Mouse (Mus musculus): ENCODE results near the gene 1600002K03Rik.
"Not testable (repeated sequence)": the region's sequence is repeated elsewhere in the genome, so short reads cannot be mapped to it uniquely, and the experiment has no call there.

The 1600002K03Rik gene

DNA sequence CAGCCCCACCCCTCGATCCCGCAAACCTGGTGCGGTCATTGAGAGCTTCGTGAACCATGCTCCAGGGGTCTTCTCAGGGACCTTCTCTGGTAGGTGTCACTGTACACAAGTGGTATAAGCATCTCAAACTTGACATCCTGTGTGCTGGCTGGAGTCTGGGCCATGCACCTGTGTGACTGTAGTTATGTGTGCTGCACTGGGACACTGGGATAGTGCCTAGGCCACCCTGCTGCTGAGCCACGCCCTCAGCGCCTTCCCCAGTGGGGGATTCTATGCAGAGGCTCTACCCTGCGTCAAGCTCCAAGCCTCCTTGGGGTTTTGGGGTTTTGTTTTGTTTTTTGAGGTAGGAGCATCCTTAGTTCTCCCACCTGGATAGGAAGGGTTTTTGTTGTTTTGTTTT is 18.4 kb upstream of the 1600002K03Rik start:
- DNase-seq: peak in 1 of 2 experiments; percentile 10

DNA sequence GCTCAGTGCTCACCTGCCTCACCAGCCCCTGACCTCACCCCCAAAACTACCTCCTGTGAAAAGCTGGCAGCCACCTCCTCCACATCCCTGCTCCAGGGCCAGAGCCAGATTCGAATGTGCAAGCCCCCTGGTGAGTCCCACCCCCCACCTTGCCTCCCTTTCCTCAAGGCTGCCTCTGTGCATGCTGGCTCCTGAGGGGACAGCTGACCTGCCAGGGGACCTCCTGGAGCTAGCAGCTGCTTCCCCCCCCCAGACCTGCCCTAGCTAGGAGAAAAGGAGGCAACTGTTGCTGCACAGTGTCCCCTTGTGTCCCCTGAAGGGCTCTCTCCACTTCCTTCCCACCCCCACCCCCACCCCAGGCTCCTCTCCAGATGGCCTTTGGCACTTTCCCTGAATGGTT is 17.5 kb upstream of the 1600002K03Rik start:
- DNase-seq: peak in 1 of 2 experiments; percentile 19

DNA sequence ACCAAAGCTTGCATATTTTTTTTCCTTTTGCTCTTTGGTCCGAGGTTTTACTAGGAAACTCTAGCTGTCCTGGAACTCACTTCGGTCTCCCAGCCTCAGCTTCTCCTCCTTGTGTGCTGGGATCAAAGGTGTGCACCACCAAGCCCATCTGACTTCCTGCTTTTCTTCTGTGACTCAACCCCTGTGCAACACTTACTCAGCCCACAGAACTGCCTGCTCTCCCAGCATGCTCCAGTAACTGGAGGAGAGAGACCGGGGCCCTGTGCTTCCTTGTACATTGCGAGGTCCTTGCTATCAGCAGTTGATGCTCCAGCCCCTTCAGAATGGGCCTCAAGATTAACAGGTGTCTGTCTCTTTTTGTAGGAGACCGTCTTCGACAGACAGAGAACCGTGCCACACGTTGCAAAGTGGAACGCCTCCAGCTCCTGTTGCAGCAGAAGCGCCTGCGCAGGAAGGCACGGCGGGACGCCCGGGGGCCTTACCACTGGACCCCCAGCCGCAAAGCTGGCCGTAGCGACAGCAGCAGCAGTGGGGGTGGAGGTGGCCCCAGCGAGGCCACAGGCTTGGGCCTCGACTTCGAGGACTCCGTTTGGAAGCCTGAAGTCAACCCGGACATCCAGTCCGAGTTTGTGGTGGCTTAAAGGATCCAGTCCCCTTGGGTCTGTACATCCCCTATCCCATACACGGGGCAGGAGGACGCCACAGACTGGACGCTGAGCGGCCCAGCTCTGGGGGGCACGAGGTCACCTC is 16.6 kb upstream of the 1600002K03Rik start:
- peak in 1 of 2 experiments; percentile 29 for DNase-seq

DNA sequence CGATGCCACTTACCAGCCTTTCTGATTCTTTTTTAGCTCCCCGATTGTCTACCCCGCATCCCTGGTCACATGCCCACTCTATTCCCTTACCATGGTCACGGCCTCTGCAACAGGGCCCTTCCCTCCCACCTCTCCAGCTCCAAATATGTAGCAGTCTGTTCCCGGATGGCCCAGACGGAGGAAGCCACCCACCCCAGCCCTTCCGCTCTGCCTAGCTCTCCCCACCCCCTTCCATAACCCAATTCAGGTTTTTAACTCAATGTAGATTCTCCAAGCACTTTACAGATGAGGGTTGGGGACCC is 16.0 kb upstream of the 1600002K03Rik start:
- DNase-seq: peak in 1 of 2 experiments; percentile 37

DNA sequence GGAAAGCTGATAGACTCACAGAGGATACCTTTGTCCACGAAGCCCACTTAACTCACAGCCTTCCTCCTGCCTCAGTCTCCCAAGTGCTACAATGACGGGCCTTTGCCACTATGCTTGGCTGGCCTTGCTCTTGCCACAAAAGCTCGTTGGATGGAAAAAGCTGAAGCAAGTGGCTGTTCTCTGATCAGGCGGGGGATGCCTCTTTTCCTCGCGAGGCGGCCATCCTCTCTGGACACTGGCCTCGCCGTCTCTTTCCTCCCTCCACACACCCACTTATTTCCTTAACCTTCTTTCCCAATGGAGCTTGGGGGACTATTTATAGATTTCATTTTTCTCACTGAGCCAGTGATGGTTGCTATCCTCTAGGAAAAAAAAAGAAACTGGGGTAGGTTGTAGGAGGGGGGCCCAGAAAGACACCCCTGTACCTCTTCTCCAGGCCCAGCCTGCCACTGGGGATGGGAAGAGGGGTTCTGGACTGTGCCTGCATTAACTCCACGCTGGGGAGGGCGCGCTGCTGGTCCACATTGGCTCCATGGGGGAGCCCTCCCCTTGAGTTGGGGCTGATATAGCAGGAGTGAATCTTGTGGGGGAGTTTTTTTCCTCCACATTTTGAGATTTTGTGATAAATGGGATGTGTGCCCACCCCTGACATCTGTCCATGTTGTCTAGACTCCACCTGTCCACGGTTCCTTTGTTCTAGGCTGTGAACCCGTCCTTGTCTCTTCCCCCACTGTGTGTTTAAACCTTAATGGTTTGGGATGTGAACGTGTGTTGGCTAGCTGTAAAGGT is 15.4 kb upstream of the 1600002K03Rik start:
- DNase-seq: no peak

DNA sequence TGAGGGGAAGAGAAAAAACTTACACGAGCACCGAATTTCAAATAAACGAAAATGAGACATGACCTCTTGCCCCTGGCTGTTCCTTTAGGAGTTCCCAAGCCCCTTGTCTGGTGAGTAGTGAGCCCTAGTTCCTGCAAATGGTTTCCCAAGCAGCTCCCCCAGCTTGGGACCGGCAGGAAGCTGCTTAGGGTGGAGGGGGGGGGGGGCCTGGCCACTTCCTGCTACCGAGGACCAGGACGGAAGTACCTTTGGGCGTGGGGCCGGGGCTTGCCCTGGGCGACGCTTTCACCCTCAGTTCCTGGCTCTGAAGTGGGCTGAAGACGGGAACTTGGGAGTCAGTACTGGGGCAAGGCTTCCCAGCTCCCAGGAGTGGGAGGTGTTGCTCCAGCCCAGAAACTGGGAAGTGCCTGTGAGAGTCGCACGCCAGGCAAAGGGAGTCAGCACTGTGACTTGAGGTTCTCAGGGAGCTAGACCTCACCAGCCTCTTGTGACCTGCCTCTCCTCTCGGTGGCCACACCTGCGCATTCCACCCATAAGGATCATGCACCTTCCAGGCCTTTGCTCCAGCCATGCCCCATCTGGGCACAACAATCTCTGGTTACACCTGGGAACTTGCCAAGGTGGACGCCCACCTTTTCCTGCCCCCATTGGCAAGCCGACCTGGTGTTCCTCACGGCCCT is 14.3 kb upstream of the 1600002K03Rik start:
- DNase-seq: peak in 1 of 2 experiments; percentile 44

DNA sequence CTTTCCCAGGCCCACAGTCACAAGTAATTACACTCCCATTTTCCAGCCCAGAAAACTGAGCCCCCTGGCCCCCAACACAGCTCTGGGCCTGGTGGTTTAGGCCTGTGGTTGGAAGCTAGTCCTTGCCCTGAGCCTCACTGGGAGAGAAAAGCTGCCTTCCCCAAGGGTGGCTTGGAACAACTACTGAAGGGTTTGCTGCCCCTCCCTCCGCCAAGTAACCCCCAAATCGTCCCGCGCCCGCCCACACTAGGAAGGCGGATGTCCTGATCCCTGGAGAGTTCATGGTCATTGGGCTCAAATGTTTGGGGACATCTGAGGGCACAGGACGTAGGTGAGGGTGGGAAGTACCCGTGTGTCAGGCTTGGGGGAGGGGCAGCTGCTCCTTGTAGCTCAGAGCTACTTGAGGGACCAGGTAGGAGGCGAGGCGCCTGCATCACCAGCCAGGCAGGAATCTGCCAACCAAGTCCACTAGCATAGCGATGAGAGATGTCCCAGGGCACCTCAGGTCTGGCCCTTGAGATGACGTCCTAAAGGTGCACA is 13.7 kb upstream of the 1600002K03Rik start:
- DNase-seq: peak; percentile 65 to 77

DNA sequence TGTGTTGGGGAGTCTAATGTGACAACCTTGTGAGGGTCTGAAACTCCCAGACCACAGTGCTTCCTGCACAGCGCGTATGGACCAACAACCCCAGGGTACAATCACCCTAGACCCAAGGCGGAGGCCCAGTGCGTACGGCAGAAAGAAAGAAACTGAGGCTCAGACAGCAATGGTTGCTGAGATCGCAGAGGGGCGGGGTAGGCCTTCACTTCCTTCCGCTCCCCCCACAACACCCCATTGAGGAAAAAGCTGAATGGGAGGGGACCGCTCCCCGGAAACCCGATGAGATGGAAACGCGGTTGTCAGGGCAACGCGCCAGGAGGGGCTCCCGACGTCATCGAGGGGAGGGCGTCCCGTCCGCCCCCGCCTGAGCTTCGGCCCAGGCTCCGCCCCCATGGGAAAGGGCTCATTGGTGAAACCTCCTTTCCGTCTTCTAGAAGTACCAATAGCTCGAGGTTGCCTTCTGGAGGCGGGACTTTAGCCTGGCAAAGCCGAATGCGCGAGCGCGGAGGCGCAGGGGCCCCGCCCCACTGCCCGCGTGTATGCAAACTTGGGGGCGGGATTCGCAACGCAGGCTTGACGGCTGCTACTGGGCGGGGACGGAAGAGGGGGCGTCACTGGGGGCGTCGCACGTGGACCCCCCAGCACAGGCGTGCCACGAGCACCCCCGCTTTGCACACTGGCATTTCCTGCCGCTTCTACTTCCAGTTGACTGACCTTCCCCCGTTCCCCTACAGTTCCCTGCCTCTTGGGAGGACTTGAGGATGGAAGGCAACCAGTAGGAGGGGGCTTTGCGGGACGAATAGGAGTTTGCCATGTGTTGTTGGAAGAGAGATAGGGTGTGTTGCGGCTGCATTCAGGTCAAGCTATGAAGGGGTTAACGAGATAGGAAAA is 12.9 kb upstream of the 1600002K03Rik start:
- DNase-seq: peak; percentile 99

DNA sequence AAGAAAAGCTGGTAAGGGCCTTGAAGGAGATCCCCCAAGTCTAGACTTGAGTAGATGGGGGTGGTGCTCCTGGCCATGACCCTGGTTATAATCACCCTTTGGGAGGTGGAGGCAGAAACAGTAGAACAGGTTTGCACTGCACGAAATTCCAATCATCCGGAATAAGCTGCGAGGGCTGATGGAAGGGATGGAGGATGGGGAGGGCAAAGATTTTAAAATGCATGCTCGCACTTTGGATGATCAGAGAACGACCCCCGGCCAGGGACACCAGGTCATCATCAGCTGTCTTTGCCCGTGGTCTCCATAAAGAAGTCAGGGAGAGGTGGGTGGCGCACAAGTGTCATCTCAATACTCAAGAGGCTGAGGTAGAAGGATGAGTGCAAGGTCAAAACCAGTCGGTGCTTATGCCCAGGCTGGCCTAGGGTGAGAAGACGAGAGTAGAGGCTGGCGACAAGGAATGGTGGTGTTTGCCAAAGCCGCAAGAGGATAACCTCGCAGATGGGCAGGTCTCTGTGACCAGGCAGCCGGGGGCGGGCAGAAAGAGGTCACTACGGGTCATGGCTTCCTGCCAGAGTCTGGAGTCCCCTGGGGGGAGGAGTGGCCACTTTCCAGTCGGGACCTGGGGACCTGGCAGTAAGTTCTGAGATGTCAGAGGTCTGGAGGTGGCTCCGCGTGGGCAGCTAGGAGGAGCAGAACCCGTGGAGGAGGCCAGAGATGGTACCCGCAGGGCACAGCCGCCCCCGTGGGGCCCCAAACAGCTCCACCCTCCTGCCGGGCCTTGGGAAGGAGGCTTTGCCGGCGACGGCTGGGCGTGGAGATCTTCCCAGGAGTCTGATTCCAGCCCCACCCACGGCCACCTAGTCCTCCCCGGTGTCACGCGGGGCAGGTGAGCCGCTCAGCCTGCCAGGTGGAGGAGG is 12.0 kb upstream of the 1600002K03Rik start:
- peak; percentile 80 to 89 for DNase-seq

DNA sequence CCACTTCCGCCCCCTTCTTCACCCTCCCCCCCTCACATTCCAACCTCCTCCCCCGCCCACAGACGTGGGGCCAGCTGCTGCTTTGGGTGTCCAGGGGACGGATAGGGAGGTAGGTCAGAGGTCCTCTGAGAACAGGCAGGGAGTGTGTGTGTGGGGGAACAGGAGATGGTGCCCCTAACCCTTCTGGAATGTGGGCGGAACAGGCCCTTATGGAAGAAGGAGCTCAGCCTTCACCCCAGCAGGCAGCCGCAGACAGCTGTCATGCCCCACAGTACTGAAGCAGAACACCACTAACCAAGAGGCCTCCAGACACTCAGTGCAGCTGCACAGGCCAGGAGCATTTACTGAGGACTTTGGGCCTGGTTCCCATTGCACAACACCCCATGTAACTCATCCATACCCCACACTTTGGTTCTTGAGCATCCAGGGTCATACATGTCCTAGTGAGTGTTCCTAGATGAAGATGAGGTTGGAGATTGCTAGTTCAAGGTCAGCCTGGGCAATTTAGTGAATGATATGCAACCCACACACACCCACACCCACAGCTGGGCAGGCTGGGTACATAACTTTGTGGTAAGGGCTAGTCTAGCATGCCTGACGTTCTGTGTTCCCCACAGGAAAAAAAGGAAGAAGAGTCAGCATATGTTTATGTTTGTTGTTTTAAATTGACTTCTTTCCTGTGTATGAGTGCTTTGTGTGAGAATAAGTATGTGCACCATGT is 11.1 kb upstream of the 1600002K03Rik start:
- DNase-seq: peak in 1 of 2 experiments; percentile 24

DNA sequence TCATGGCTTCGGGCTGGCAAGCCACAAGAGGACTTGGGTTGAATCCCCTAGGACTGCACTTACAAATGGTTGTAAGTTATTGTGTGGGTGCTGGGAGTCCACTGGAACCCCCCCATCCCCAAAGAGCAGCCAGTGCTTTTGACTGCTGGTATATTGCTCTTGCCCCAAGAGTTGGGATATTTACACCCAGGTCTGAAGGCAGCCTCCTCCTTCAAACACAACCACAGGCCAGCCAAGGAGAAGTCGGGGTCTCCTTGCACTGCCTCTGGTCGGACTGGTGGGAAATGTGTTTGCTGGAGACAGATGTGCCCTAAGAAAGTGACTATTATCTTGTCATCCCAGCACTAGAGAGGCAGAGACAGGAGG is 10.5 kb upstream of the 1600002K03Rik start:
- no peak for DNase-seq

DNA sequence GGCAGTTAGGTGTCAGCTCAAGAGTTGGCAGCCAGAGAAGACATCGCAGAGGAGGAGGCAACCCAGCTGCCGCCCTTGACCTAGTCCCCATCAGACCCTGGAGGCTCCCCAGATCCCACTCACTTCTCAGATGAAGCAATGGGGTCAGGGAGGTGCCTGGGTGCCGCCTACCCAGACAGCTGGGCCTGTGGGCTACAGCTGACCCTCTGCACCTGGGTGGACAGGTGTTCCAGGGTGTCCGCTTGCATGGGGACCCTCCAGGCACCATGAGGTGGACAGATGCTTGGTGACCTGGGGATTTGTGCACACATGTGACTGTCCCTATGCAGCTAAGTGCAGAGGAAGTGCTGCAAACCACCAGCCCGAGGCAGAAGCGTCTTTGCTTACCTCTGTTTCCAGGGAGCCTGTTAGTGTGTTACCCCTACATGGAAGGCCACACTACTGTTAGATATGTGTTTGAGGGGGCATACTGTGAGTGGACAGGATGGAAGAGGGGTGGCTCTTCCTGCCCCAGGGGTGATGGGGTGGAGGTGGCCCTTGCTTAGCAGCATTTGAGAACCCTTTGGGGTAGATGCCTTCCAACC is 9.9 kb upstream of the 1600002K03Rik start:
- no peak for DNase-seq

DNA sequence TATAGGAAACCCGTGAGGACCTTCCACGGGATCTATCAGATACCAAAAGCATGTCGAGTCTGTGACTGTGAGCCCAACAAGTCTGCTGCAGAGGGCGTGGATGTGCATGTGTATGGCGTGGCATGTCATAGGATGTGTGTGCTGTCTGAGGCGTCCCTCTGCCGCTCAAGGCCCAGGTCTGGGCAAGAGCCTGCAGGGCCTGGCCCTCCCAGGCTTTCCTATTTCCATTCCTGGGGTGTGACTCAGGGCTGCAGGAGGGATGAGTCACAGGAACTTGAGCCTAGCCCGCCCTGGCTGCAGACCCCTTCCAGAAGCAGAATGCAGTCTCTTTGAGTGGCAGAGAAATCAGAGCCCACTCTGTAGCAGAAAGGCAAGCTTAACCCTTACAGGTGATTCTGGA is 9.0 kb upstream of the 1600002K03Rik start:
- no peak for DNase-seq

DNA sequence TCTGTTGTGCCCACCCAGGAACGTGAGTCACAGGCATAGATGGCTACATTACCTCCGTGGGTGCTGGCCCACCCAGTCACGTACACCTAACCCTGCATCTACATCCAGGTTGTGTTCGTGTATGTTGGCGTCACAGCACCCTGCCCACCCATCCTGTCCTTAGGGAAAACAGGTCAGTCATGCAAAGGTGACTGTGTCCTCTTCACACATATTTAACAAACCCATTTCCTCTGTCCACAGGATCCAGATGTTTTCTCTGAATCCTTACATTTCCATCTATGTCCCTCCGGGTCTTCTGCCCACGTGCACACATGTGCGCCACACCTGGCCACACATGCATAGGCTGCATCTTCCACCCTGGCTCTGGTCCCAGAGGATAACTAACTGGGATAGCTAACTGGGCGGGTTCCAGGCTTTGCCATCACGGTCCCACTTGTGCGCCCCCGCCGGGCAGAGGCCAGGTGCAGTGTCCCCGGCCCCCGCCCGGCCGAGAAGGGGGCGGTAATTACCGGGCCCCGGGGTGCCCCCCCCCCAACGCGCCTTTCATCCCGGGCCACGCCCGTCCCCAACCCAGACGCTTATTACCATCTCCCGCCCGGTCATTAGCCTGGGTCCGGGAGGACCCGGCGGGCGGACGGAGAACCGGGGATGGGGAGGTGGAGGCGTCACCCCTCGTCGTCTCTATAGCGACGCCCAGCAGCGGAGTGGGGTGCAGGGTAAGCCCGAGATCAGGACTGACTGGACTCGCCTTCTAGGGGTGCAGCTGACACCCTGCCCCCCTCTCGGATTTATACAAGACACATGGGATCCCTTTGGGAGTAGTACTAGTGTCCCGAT is 8.4 kb upstream of the 1600002K03Rik start:
- peak; percentile 64 to 77 for DNase-seq

DNA sequence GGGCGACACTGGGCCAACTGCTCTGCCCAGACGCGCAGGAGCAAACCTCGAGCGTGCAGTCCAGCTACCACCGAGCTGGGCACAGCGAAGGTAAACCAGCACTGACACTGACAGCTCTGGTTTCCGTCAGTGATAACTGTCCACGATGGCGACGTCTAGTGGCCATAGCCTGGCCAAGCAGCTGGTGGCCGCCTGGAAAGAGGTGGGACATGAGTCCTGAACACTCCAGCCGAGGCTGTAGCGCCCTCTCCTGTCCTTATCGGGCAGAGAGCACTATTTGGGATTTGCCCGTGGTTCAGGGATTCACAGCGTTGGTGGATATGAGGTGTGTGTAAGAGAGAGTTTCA is 7.8 kb upstream of the 1600002K03Rik start:
- DNase-seq: peak; percentile 99

DNA sequence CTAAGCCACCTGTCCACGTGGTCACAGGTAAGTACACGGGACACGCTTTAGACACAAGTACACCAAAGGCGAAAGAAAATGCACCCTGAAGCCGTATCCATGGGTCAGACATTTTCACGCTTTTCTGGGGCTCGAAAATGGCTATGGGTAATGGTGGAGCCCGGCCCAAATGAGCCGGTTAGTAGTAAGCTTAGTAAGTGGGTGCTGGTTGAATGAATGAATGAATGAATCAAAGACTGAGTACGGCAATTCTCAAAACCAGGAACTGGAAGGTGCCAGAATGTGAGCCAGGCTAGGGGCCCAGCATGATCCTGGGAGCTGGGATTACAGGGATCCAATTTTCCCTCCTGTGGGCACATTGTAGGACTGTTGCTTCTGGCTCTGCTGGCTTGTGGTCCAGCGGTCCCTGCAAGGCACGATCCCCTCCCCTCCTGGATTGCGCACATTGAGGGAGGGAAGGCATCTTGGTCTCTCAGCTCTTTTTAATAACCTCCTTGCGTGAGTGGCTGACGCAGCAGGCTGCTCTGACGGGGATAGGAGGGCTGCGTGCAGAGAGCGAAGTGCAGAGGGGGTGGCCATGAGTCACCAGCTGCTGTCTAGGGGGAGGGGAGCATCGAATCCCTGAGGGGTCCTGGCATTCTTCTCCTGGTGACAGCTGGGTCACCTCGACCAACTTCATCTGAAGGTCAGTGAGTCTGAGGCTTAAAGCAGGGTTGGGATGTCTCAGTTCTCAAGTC is 7.2 kb upstream of the 1600002K03Rik start, which contains the start of gene Cirbp:
Gene Cirbp (plus strand): TSS at position 594 of the 737 bp plus-strand sequence.
- peak; percentile 60 to 70 for DNase-seq

DNA sequence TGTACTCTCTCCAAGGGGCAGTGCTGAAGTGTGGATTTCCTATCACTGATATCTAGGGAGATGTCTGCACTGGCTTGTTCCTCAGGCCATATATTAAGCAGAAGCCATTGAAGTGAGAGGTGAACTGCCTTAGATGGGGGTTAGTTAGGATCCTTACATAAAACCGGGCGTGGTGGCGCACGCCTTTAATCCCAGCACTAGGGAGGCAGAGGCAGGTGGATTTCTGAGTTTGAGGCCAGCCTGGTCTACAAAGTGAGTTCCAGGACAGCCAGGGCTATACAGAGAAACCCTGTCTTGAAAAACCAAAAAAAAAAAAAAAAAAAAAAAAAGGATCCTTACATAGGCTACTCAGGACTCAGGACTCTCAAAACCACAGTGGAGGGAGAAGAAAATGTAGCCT is 6.6 kb upstream of the 1600002K03Rik start:
- DNase-seq: not testable (repeated sequence)

DNA sequence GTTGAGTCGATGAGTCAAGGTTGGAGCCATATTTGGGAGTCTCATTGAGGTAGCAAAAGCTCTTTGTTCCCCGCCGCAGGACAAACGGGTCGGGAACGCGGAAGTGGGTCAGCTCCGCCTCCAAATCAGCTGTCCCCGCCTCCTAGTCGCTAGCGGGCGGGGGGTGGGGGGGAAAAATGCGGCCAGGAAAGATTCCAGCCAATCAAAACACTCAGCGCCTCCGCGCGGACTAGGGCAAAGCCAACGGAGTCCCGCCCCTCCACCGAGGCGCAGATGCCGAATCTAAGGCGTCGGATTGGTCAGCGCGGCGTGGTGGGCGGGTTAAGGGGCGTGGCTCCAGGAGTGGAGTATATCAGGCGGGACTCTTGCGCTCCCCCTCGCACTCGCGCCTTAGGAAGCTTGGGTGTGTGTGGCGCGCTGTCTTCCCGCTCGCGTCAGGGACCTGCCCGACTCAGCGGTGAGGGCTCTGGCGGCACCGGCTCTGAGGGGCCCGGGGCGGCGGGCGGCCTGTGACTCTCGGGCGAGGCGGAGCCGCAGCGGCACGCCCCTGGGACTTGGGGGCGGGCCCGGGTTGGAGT is 5.2 kb upstream of the 1600002K03Rik start:
- peak; percentile 100 for DNase-seq

Data from cerebellum, postnatal 14 days (tissue).